Mouse (Mus musculus) cerebellum, adult 2 months (tissue): ENCODE measurements at regions not wholly inside any gene's neighbourhood (a gene's known extent, or its start where the extent isn't known, plus 50 kb on each side); places are given as distances from the start of the nearest gene placed in this dataset.
A peak's percentile ranks its signal among the peaks of the same experiment; 100 is the strongest.

Experiments used
- DNase-seq, 2 experiments: peaks; one replicate each; pipeline ENCODE4 v3.0.0; 2021
- H3K27ac ChIP-seq: fragments of 200-500 bp; 2 replicates; pipeline ENCODE4 v1.5.1; 2012; ENCODE audit warnings: low read length, control low read depth, inconsistent platforms; ENCODE audit not compliant: insufficient read depth
- H3K27me3 ChIP-seq: fragments of 200-500 bp; 2 replicates; pipeline ENCODE4 v1.6.1; 2012; ENCODE audit warnings: inconsistent platforms, mild to moderate bottlenecking, low read length, moderate library complexity; ENCODE audit not compliant: control insufficient read depth, insufficient read depth
- H3K4me1 ChIP-seq: fragments of 200-500 bp; 2 replicates; pipeline ENCODE4 v1.6.1; 2011; ENCODE audit warnings: low read length; ENCODE audit not compliant: control insufficient read depth, insufficient read depth
- H3K4me3 ChIP-seq: fragments of 200-500 bp; replicated peaks from 2 replicates; pipeline ENCODE3; 2011; ENCODE audit warnings: mild to moderate bottlenecking, low read depth, low read length, control low read depth; ENCODE audit not compliant: insufficient read depth
- CTCF ChIP-seq: fragments of 200-500 bp; IDR thresholded peaks from 2 replicates; pipeline ENCODE4 v1.5.1; 2011; ENCODE audit warnings: low read depth, mild to moderate bottlenecking, control low read depth, low read length, moderate library complexity, borderline replicate concordance; ENCODE audit not compliant: insufficient read depth
- POLR2A ChIP-seq: fragments of 200-500 bp; IDR thresholded peaks from 2 replicates; pipeline ENCODE4 v1.6.1; 2011; ENCODE audit warnings: low read length, control low read depth, borderline replicate concordance; ENCODE audit not compliant: insufficient read depth
- WGBS: fragments of 180-500 bp; shearing (Covaris S2); methylation state at CpG from one replicate; pipeline ENCODE4 v1.1.7; 2018; 5-methylcytosine and 5-hydroxymethylcytosine counted together

- 63% methylated on average over 5 of the region's 5 CpGs for WGBS
Observed at GRCm38 (mm10) chr3:65459702-65460101, 67.3 kb upstream of the Ssr3 start.

GRCm38 (mm10) chr3:65457931-65458330 is 65.5 kb upstream of the Ssr3 start:
- no peak overlapping the region for H3K4me3 ChIP-seq
- H3K27me3 ChIP-seq = no peaks in the 10 kb centered on the region
- TF ChIP-seq CTCF = no peak
- TF ChIP-seq POLR2A = no peak
- no peak overlapping the region for H3K27ac ChIP-seq
- peaks cover 7% of the 10 kb centered on the region for H3K4me1 ChIP-seq
- 94% methylated on average over 6 of the region's 6 CpGs for WGBS
- DNase-seq = no peak

More at GRCm38 (mm10) chr3:65459702-65460101, 67.3 kb upstream of the Ssr3 start:
- Histone ChIP-seq H3K27ac (no peak overlapping the region), H3K27me3 (no peaks in the 10 kb centered on the region), H3K4me1 (peaks cover 7% of the 10 kb centered on the region), H3K4me3 (no peak overlapping the region)
- DNase-seq = no peak
- TF ChIP-seq CTCF (no peak), POLR2A (no peak)

DNA sequence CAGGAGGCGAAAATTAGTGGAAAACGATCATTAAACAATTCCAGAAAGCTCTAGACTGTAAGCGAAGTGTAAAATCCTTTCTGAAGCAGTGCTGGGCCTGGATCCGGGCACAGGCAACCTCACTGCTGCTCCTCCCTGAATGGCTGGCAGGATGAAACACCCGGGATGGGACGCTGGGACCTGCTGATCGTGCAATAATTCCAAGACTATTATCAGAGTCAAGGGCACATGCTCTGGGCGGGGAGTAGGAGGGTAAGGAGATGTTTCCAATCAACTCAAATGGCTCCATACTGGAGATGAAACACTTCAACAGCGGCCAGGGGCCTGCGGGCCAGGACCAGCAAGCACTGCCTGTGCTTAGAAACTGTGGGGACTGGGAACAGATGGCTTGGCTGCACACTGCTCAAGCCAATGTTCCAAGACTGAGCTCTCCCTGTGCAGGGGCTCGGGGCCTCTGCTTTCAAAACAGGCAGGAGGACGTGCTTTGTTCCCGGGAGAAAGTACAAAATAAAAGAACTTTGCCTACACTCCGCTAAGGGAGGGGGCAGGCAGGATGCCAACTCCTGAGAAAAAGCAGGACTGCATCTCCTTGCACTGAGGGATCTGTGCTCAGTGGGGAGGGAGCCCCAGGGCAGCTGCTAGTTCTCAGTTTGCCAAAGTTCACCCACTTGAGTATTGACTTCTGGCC is 63.3 kb upstream of the Ssr3 start:
- no peak for TF ChIP-seq POLR2A
- no peak for TF ChIP-seq CTCF

DNA sequence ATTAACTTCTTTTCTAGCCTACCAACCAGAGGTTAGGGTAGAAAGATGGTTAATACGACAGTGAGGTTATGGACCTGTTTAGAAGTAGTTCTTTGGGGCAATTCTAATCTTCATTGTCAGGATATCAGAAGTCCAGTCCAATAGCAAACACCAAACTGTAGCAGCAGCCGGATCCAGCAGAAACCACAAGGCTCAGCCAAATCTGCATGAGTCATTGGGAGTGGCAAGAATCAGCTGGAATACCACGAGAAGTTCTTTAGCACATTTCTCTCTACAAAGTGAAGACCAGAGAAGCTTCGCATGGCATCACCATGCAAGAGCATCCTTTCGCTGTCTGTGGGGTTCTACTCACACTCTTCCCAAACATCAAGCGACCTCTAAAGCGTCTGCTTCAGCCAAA is 61.9 kb upstream of the Ssr3 start:
- DNase-seq = no peak
- no peaks in the 10 kb centered on the region for H3K27me3 ChIP-seq
- no peak overlapping the region for H3K27ac ChIP-seq
- no peak for TF ChIP-seq POLR2A
- no peak for TF ChIP-seq CTCF
- peaks cover 10% of the 10 kb centered on the region for H3K4me1 ChIP-seq
- H3K4me3 ChIP-seq = no peak overlapping the region
- 99% methylated on average over 7 of the region's 7 CpGs for WGBS

More for the DNA sequence above, 63.3 kb upstream of the Ssr3 start:
- 16% methylated on average over 14 of the region's 14 CpGs for WGBS
- Histone ChIP-seq H3K27ac (0 out of 2 replicates have a peak overlapping the region, but pooled peaks have one; percentile 19), H3K4me3 (no peak overlapping the region), H3K27me3 (no peaks in the 10 kb centered on the region), H3K4me1 (peaks cover 7% of the 10 kb centered on the region)
- peak; percentile 62 to 70 for DNase-seq

GRCm38 (mm10) chr3:65449176-65449575 is 56.8 kb upstream of the Ssr3 start:
- 64% methylated on average over 1 of the region's 1 CpGs for WGBS
- no peak overlapping the region for H3K4me3 ChIP-seq
- no peak for TF ChIP-seq CTCF
- TF ChIP-seq POLR2A = no peak
- H3K27ac ChIP-seq = no peak overlapping the region
- H3K4me1 ChIP-seq = peaks cover 3% of the 10 kb centered on the region; the same call in 1 of the 2 replicates
- DNase-seq = no peak
- no peaks in the 10 kb centered on the region for H3K27me3 ChIP-seq

- 48% methylated on average over 1 of the region's 1 CpGs for WGBS
- TF ChIP-seq POLR2A (no peak), CTCF (no peak)
Observed at GRCm38 (mm10) chr3:65443701-65444100, 51.3 kb upstream of the Ssr3 start.

GRCm38 (mm10) chr3:65442946-65443345 is 50.5 kb upstream of the Ssr3 start:
- DNase-seq = no peak
- Histone ChIP-seq H3K27ac (no peak overlapping the region), H3K4me3 (no peak overlapping the region), H3K4me1 (peaks cover 4% of the 10 kb centered on the region), H3K27me3 (no peaks in the 10 kb centered on the region)
- no peak for TF ChIP-seq POLR2A
- no peak for TF ChIP-seq CTCF
- 88% methylated on average over 8 of the region's 8 CpGs for WGBS

More at GRCm38 (mm10) chr3:65443701-65444100, 51.3 kb upstream of the Ssr3 start:
- no peak for DNase-seq
- Histone ChIP-seq H3K27ac (no peak overlapping the region), H3K4me3 (no peak overlapping the region), H3K27me3 (no peaks in the 10 kb centered on the region), H3K4me1 (peaks cover 4% of the 10 kb centered on the region)

- 81% methylated on average over 4 of the region's 4 CpGs for WGBS
- DNase-seq = no peak
- TF ChIP-seq POLR2A (no peak), CTCF (no peak)
- Histone ChIP-seq H3K4me3 (no peak overlapping the region), H3K27me3 (no peaks in the 10 kb centered on the region), H3K4me1 (peaks cover 4% of the 10 kb centered on the region), H3K27ac (0 out of 2 replicates have a peak overlapping the region, but pooled peaks have one; percentile 6)
Observed at GRCm38 (mm10) chr3:65442269-65442668, 49.8 kb upstream of the Ssr3 start.
